Mouse (Mus musculus): Measurements from ENCODE around the gene Mtnr1b. TPM values are rescaled to one million over a fixed set of nuclear protein-coding genes. Genes with fewer than 3 reads are reported as not detected.

The Mtnr1b gene
- polyA plus RNA-seq, 1 experiment: not detected

DNA sequence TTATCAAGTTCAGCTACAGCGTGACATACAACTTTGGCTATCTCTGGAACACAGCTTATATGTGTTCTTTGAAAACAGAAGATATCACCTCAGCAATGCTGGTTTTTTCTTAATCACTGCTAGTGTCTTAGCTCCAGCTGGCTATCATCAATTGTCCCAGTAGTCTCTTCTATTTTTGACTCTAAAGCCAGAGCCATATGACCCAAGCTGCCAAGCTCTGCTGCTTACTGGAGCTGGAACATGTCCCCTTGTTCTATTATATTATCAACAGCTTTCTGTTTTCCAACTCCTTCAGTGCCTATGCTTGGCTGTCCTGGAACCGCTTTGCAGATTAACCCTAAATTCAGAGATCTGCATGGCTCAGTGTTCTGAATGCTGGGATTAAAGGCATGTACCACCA is 70.1 kb downstream of the Mtnr1b start:
- no peak for TF ChIP-seq CTCF (IDR thresholded peaks at IDR 0.05; ENCODE audit: borderline replicate concordance, insufficient read depth, low read length)
- no peak overlapping the region for H3K27ac ChIP-seq (ENCODE audit: insufficient read depth, low read length)
- H3K4me3 ChIP-seq (ENCODE audit: insufficient read depth, low read length): no peak overlapping the region
- H3K4me1 ChIP-seq (ENCODE audit: control insufficient read depth, insufficient read depth, low read length): no peaks in the 10 kb centered on the region

DNA sequence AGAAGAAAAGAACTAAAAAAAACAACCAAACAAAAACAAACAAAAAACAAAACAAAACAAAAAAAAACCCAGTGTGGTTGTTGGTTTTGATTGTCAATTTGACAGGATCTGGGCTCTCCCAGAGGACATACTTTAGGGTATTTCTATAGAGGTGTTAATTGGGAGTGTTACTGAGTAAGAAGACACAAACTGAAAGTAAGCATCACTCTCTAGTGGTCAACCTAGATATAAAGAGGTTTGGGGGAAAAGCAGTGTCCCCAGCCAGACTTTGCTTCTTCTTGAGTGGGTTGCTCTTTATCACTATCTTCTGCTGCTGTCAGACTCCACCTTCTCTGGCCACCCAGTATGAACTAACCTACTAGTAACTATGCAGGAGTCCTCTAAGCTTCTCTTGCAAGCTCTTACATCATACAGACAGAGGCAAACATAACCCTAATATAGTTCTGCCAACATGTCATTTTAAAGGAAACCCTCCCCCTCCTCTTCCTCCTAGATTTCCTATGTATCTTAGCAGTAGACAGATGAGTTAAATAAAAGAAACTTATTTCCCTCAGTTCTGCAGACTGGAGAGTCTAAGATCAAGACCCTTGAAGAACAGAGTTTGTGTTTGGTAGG is 71.8 kb downstream of the Mtnr1b start:
- no peak overlapping the region for H3K27ac ChIP-seq (ENCODE audit: insufficient read depth, low read length)
- no peak overlapping the region for H3K4me3 ChIP-seq (ENCODE audit: insufficient read depth, low read length)
- TF ChIP-seq POLR2A (IDR thresholded peaks at IDR 0.05; ENCODE audit: low read depth, low read length) (no peak), CTCF (IDR thresholded peaks at IDR 0.05; ENCODE audit: borderline replicate concordance, insufficient read depth, low read length) (no peak)

DNA sequence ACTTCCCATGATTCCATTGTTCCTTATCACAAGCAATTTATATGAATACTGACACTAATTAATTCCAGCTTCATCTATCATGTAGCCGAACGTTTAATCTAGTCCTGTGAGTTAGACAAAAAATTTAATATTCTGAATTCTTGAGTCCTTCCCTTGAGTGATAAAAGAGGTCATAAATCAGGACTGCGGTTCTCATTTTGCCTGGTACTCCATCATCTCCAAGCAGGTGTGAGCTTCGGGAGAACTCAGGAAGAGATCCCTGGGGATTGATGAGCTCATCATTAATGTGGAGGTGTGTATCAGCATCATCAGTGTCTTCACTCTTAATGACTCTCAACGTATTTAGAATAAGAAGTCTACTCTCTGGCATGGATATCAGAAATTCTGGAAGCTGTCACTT is 74.0 kb downstream of the Mtnr1b start:
- Histone ChIP-seq H3K4me1 (ENCODE audit: control insufficient read depth, insufficient read depth, low read length) (no peaks in the 10 kb centered on the region), H3K27ac (ENCODE audit: insufficient read depth, low read length) (no peak overlapping the region), H3K4me3 (ENCODE audit: insufficient read depth, low read length) (no peak overlapping the region)
- TF ChIP-seq POLR2A (IDR thresholded peaks at IDR 0.05; ENCODE audit: low read depth, low read length): no peak
- no peak for TF ChIP-seq CTCF (IDR thresholded peaks at IDR 0.05; ENCODE audit: borderline replicate concordance, insufficient read depth, low read length)

More for the DNA sequence above, 71.8 kb downstream of the Mtnr1b start:
- no peaks in the 10 kb centered on the region for H3K4me1 ChIP-seq (ENCODE audit: control insufficient read depth, insufficient read depth, low read length)

DNA sequence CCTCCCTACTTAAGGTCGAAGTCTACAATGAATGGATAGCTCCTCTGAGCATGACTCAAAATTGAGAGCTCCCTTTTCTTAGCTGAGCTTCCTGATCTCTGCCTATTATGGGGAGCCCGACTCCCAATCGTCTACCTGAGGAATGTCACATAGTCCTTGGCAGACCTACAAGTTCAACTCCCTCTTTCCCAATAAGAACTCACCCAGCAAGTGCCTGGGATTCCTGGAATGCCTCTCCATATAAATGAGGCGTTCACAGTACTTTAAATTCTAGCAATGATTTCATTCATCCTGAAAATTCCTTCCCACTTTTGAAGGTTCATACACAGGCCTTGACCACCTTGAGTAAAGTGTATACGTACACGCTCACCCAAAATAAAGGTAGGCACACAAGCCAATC is 79.9 kb downstream of the Mtnr1b start:
- Histone ChIP-seq H3K4me3 (ENCODE audit: insufficient read depth, low read length) (no peak overlapping the region), H3K27ac (ENCODE audit: insufficient read depth, low read length) (no peak overlapping the region), H3K4me1 (ENCODE audit: control insufficient read depth, insufficient read depth, low read length) (no peaks in the 10 kb centered on the region)
- TF ChIP-seq POLR2A (IDR thresholded peaks at IDR 0.05; ENCODE audit: low read depth, low read length): no peak
- TF ChIP-seq CTCF (IDR thresholded peaks at IDR 0.05; ENCODE audit: borderline replicate concordance, insufficient read depth, low read length): no peak

GRCm38 (mm10) chr9:15792076-15792475 is 82.3 kb downstream of the Mtnr1b start:
- Histone ChIP-seq H3K4me3 (ENCODE audit: insufficient read depth, low read length) (no peak overlapping the region), H3K27ac (ENCODE audit: insufficient read depth, low read length) (no peak overlapping the region), H3K4me1 (ENCODE audit: control insufficient read depth, insufficient read depth, low read length) (no peaks in the 10 kb centered on the region)
- TF ChIP-seq CTCF (IDR thresholded peaks at IDR 0.05; ENCODE audit: borderline replicate concordance, insufficient read depth, low read length) (no peak), POLR2A (IDR thresholded peaks at IDR 0.05; ENCODE audit: low read depth, low read length) (no peak)

DNA sequence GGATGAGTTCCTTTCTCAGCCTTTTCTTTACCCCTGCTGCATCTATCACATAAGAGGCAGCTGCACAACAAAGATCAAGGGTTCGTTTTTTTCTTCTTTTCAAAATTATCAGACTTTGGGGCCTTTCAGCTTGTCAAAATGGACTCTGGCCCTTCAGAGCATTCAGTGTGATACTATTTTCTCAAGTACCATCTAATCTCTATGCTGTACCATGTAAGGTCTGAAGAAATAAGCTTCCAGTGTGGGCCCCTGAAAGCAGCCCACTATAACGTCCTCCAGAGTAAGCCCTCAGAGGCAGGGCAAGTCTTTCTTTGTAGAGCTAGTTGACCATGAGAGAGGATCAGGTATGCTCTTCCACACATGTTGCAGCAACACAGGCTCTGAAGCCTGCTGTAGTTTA is 87.7 kb downstream of the Mtnr1b start:
- TF ChIP-seq CTCF (IDR thresholded peaks at IDR 0.05; ENCODE audit: borderline replicate concordance, insufficient read depth, low read length) (no peak), POLR2A (IDR thresholded peaks at IDR 0.05; ENCODE audit: low read depth, low read length) (no peak)
- Histone ChIP-seq H3K27ac (ENCODE audit: insufficient read depth, low read length) (no peak overlapping the region), H3K4me3 (ENCODE audit: insufficient read depth, low read length) (no peak overlapping the region), H3K4me1 (ENCODE audit: control insufficient read depth, insufficient read depth, low read length) (no peaks in the 10 kb centered on the region)

GRCm38 (mm10) chr9:15786192-15786591 is 88.2 kb downstream of the Mtnr1b start:
- TF ChIP-seq CTCF (IDR thresholded peaks at IDR 0.05; ENCODE audit: borderline replicate concordance, insufficient read depth, low read length): no peak
- TF ChIP-seq POLR2A (IDR thresholded peaks at IDR 0.05; ENCODE audit: low read depth, low read length): no peak
- Histone ChIP-seq H3K4me1 (ENCODE audit: control insufficient read depth, insufficient read depth, low read length) (no peaks in the 10 kb centered on the region), H3K4me3 (ENCODE audit: insufficient read depth, low read length) (no peak overlapping the region), H3K27ac (ENCODE audit: insufficient read depth, low read length) (no peak overlapping the region)

- TF ChIP-seq CTCF (IDR thresholded peaks at IDR 0.05; ENCODE audit: borderline replicate concordance, insufficient read depth, low read length) (no peak), POLR2A (IDR thresholded peaks at IDR 0.05; ENCODE audit: low read depth, low read length) (no peak)
- Histone ChIP-seq H3K27ac (ENCODE audit: insufficient read depth, low read length) (no peak overlapping the region), H3K4me3 (ENCODE audit: insufficient read depth, low read length) (no peak overlapping the region), H3K4me1 (ENCODE audit: control insufficient read depth, insufficient read depth, low read length) (no peaks in the 10 kb centered on the region)
These were observed 92.4 kb downstream of the Mtnr1b start for GRCm38 (mm10) chr9:15781936-15782335.

DNA sequence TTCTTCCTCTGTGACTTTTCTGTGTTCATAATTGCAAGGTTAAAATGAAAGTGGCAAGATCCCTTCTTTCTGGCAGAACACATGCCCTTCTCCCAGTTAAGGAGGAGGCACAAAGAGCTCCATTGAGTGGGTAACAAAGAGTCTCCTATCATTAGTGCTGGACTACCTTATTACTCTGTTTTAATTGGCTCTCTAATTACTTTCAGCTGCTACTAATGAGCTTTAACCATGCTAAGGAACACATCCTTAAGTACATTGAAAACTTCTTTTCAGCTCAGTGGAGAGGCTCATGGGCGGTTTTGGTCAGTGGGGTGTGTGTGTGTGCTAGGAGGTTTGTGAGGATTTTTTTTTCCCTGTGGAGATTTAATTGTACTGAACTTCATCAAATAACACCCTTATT is 99.4 kb downstream of the Mtnr1b start:
- TF ChIP-seq CTCF (IDR thresholded peaks at IDR 0.05; ENCODE audit: borderline replicate concordance, insufficient read depth, low read length): no peak
- no peak for TF ChIP-seq POLR2A (IDR thresholded peaks at IDR 0.05; ENCODE audit: low read depth, low read length)
- H3K4me3 ChIP-seq (ENCODE audit: insufficient read depth, low read length): no peak overlapping the region
- H3K27ac ChIP-seq (ENCODE audit: insufficient read depth, low read length): no peak overlapping the region
- no peaks in the 10 kb centered on the region for H3K4me1 ChIP-seq (ENCODE audit: control insufficient read depth, insufficient read depth, low read length)

Other genes starting within 250 kb of the Mtnr1b start
- gene Deup1, start 246.6 kb downstream of the Mtnr1b start, polyA plus RNA-seq (2011; ENCODE audit: insufficient read length, low read depth, missing spikeins): not detected in 2 replicates
- 20.2 and 23.8 TPM in 2 replicates for gene Slc36a4, start 164.8 kb downstream of the Mtnr1b start, polyA plus RNA-seq (2011; ENCODE audit: insufficient read length, low read depth, missing spikeins)